Mouse (Mus musculus) heart, adult 9 months (tissue): ENCODE data around the gene Rasl11a.
"Not testable (repeated sequence)": the region's sequence is repeated elsewhere in the genome, so short reads cannot be mapped to it uniquely, and the experiment has no call there.

Experiments
- DNase-seq, 2 experiments: peaks; one replicate each; pipeline ENCODE4 v3.0.0; 2022; ENCODE audit warnings: low spot score in 2 of 2

Rasl11a gene

DNA sequence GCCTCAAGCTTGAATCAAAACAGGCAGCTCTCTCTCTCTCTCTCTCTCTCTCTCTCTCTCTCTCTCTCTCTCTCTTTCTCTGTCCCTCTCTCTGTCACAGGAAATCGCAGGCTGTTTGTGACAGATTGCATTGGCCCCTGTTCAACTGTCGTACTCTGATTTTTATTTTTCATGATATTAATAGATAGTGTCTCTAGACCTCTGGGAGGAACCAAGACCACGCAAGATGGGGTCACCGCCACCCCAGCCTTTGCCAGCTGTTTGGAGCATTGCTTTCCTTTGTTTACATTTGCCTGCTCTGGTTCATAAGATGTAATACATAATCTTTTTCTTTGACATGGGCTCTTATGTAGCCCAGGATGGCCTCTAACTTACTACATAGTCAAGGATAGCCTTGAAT lies 2.9 kb upstream of the Rasl11a start:
- no peak for DNase-seq

DNA sequence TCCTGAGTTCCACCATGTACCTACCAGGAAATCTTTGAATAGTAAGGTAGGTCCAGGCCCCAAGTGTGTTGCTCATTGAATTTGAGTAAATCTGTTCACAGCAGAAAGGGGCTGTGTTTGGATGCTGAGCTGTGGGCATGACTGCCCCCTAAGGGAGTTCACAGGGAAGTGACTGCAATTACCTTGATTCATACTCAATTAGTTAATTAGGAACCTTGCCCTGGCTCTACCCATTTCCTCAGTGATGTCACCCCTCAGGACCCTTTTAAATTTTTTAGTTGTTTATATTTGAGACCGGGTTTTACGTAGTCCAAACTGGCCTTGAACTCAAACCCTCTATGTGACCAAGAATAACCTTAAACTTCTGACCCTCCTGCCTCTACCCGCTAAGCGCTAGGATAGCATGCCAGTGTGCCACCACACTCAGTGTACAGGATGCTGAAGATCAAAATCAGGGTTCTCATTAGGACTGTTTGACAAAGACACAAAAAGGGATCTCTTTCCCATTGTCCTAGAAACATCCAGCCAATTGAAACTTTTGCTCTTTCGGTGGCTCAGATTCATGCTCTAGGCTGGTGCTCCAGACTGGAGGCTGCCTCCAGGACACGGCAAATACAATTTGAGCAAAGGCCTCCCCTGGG lies 450 bp upstream of the Rasl11a start:
- no peak for DNase-seq

DNA sequence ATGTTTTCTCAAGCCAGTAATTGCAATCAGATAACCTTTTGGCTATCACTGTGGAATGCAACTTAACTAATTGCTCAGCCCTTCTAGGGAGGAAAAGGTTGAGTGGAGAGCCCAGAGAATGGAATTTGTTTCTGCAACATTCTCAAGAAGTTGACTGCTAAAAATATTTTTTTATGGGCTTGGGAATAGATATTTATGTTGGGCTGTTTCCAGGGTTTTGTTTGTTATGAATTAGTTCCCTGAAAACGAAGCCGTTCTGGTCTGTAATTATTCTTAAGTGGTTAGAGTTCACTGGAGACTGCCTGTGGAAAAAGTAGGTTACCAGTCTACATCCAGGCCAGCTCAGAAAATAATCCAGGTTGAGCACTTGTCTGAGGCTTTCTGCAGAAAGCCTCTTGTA lies 1.6 kb downstream of the Rasl11a start:
- peak in 1 of 2 experiments; percentile 35 for DNase-seq

DNA sequence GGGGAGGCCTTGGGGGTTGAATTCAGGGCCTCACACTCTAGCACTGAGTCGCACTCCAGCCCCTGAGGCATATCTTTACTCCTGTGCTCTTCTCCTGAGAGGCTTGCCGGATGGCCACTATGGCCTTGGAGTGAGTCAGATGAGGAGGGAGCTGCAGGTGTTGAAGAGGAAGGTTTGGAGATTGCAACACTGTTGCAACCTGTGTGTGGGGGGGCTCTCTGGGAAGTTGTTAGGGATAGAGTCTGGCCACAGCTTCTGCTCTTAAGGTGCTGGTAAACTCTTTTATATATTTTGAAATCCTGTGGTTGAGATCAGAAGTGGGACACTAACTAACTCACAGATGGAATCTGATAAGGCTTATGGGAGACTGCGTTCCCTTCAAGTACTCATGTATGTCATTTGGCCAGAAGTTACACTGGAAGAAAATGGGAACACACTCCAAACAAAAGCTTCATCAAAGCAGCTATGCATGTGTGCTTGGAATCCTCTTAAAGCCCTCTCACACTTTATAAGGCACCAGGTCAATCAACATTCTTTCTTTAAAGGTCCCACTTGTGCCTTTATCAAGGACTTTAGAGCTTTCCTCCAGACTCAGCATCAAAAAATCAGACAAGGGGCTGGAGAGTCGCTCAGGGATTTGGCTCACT lies 4.2 kb downstream of the Rasl11a start:
- DNase-seq: no peak

DNA sequence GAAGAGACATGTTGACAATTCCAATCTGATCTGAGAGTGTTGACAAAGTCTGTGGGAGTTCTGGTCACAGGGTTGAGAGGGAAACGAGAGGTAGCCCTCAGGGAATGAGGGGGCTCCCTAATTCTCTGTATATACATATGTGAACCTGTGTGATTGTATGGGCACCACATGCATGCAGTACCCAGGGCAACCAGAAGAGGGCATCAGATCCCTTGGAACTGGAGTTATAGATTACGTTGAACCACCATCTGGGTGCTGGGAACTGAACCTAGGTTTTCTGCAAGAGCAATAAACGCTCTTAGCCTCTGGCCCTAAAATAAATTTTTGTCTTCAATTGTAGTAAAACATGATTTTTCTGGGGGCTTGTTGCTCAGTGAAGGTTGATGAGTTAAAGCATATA lies 11.2 kb downstream of the Rasl11a start:
- DNase-seq: no peak

DNA sequence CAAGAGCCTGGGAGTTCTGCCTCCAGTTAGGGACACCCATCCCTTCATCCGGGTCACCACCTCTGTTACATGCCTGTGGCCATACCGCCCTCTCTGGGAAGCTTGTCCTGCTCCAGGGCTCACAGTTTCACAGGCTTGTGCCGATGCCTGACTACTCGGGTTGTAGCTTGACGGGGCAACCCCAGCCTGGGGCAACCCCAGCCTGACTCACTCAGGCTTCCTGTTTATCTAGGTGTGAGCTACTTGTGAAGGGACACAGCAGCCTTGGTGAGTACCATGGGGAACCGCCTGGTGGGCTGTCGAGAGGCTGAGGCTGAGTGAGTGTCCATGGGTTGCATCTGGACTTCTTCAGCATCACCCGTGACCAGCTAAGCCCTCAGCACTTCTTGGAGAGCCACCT lies 12.7 kb downstream of the Rasl11a start:
- no peak for DNase-seq

DNA sequence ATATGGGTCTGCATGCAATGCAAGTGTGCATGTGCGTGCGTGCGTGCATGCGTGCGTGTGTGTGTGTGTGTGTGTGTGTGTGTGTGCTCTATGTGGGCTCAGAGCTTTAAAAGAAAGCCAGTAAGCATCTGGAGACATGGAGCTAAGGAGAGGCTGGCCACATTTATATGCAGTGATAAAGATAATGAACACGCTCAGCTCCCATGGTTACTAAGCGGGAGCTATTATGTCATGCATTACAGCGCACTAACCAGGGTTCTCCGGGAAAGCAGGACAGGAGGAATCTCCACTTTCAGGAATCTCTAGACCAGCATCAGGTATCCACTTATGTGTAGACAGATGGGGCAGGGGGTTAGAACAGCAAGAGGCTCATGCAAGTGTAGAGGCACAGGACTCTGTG lies 13.9 kb downstream of the Rasl11a start:
- no peak for DNase-seq

DNA sequence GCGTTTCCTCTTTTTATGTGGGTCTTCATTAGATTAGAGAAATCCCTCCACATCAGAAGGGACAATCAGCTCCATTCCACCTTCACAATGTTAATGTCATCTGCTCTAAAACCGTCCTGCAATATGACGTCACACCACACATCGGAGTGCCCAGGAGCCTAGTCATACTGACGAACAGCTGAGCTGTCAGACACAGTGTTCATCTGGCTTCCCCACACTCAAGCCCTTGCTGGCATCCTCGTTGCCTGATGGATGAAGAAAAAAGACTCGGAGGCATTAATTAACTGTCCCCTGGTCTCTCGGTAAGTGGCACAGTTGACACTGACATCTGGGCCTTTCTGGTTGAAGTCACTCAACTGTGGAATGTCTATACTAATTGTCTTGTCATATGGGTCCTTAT lies 14.4 kb downstream of the Rasl11a start:
- no peak for DNase-seq

DNA sequence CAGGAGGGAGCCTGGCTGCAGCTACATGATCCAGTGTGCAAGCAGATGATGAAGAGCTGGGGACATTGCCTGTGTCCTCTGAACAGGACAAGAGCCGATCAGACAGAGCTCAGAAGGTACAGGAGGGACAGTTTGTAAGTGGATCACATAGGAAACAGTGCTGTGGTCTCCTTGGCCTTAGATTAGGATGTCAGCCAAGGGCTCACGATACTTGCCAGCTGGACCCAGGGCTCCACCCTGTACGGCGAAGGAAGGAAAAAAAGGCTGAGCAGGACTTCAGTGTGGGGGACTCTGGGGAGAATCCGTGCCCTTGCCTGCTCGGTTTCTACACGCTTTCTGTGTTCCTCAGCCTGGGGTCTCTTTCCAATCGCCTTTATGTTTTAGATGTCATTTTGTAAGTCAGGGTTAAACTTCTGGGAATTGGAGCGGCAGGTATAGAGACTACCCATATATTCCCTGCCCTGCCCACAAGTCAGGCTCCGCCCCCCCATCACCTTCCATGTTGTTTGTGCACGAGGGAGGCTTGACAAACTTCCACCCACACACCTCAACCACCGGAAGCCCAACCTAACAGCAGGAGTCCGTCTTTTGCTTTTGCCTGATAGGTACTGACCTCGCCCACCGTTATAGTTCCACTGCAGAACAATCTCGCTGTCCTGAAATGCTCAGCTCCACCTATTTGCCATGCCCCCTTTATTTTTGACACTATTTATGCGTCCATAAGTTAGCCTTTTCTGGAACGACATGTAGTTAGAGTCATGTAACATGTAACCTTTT lies 15.5 kb downstream of the Rasl11a start:
- no peak for DNase-seq

DNA sequence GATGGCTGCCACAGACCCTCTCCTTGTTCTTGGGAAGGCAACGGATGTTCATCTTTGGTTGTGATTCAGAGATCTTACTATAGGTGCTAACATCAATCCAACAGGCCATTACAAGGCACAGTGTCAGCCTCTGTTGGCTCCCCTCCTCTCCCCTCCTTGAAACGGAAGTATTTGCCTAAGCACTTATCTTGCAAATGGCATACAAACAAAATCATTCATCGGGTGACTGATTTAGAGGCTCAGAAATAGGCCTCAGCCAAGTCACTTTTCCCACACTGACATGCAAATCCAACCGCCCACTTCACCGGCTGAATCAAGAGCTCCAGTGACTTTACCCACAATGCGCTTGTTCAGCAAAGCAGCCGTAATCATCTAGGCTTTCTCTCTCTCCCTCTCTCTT lies 16.7 kb downstream of the Rasl11a start:
- DNase-seq: no peak

DNA sequence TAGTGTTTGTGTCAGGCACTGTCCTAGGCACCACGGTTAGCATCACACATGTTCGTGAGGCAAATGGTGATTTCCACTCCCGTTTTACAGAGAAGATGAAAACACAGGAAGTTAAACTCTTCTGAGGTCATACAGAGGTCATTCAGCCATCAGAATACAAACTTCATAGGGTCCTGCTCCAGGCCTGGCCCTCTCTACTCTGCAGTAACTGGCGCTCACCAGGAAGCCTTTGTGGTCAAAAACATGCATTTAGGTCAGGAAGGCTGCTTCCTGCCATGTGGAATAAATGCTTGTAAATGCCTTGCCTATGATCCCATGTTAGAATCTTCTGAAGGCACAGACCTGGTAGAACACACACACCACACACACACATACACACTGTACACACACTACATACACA lies 20.6 kb downstream of the Rasl11a start:
- DNase-seq: no peak

DNA sequence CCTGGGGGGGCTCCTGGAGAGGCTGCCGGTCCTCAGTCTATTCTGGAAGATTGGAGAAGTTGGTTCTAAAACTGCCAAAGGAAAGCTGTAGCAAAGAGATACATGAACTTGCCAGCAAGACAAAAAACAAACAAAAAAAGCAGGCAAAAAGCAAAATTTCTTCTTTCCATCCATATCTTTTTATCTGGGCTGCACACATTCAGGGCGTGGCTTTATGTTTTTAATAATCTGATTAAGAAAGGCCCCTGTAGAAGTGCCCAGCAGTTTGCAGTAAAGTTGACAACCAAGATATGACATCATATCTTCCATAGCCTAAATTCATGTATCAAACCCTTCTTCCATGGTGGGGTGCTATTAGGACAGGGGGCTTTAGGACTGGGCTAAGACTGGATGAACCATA lies 21.4 kb downstream of the Rasl11a start:
- no peak for DNase-seq

DNA sequence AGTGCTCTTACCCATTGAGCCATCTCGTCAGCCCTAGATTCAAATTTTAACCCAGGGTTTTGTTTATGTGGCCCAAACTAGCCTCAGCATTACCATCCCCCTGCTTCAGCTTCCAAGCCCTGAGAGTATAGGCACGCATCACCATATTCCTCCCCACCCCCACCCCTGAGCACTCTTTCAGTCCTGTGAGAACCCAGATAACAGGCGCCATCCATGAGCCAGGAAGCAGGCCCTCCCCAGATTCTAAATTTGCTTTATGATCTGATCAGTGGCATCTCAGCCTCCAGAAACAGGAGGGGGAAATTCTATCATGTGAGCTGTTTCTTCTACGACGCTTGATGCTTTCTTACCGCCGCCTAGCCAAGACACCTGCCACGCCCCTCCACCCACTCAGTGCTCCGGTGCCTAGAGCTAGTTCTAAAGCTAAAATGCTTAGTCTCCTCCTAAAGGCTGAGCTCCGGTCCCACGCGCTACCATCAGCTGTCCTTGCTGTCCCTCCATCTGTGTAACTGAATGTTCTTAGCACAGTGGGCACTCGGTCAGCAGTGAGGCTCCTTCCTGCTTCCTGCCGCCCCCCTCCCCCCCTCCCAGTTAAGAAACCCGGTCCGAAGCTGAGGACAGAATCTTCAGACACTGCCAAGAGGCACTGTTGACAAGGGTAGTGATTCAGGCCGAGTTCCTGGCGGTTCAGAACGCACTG lies 22.5 kb downstream of the Rasl11a start:
- peak; percentile 24 to 28 for DNase-seq

DNA sequence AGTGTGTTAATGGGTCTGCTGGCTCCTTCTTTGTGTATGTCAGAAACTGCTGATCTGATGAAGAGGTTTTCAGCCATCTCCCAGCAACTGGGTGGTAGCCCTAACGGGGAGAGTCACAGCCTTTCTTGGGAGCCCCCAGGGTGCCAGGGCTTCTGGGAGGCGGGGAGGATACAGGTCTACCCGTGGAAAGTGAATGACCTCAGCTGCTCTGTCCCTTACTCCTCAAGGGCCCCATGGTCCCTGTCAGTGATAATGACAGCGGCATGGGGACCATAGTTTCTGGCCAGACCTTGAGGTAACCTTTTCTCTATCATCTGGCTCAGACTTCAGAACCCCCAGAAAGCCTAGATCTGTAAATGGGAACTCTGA lies 23.1 kb downstream of the Rasl11a start:
- no peak for DNase-seq

DNA sequence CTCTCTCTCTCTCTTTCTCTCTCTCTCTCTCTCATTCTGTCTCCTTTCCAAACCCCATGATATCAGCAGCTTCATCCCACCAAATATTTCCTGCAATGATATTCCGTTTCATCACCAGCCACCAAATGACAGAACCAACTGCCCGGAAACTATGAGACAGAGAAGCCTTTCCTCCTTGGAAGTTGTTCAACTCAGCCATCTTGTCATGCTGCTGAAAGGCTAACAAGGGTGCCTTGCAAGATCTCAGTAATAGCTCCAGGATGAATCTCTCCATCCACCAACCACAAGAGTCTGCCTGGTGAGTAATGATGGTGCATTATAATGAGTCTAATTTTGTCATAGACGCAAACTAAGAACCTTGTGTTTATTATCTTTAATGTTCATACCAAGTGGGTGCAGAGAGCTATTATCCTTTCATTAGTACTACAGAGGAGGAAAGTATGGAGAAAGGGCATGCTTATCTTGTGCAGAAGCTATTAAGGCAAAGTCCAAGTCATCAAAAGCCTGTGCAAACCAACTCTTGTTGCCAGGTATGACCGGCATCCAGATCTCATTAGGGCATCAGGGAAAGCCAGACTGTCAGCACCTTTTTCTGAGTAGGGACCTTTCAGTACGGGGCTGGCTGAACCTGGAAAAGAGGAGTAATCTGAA lies 28.2 kb downstream of the Rasl11a start:
- no peak for DNase-seq

DNA sequence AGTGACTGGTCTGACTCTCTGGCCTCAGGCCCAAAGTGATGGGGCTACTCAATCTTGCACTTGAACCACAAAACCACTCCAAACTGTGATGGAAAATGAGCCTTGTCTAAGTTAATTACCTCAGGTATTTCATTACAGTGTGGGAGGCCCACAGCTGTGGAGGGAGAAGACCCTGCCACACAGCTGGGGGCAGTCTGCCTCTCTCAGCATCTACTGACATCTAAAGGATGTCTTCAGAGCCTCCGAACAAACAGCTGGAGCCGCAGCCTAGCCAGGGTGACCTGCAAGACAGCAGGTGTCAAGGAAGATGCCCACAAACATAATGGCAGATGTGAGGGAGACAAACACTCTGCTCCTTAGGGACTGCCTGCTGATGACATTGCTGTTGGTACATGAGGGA lies 31.2 kb downstream of the Rasl11a start:
- no peak for DNase-seq

DNA sequence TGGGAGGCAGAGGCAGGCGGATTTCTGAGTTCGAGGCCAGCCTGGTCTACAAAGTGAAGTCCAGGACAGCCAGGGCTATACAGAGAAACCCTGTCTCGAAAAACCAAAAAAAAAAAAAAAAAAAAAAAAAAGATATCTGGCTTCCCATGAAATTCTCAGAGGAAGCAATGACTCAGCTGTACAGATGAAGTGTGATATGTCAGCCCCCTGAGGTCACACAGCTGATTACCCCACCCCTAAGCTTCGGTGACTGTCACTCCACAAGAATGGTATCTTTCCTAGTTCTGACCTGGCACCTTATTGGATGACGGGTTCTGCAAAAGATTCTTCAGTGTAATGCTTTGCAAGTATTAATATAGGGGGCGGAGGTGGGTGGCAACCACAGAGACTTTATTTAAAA lies 33.0 kb downstream of the Rasl11a start:
- DNase-seq: not testable (repeated sequence)

DNA sequence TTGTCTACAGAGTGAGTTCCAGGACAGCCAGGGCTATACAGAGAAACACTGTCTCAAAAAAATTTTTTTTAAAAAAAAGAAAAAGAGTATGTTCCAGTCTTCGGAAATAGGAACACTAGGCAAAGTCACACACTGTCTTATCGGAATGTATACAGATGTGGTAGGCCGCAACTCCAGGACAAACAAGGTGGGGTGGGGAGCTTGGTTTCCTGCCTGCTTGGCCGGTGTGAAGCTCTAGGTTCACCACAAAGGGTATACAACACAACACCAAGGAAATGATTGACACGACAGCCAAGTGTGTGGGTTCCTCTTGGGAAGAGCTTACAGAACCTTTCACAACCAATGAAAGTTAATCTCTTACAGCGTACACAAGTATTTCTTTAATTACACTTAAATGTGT lies 37.4 kb downstream of the Rasl11a start:
- DNase-seq: no peak

DNA sequence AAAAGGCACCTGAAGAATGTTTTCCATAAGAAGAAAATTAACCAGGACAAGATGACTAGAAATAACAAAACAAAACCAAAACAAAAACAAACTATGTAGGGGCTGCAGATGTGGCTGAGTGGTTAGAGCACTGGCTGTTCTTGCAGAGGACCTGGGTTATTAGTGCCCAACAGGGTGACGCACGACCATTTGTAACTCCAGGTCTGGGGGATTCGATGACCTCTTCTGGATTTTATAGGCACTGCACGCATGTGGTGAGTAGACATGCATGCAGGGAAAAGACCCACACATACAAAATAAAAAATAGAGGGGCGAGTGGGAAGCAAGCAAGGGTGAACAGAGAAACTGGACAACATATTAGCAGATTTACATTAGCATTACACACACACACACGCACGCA lies 38.2 kb downstream of the Rasl11a start:
- DNase-seq: no peak

DNA sequence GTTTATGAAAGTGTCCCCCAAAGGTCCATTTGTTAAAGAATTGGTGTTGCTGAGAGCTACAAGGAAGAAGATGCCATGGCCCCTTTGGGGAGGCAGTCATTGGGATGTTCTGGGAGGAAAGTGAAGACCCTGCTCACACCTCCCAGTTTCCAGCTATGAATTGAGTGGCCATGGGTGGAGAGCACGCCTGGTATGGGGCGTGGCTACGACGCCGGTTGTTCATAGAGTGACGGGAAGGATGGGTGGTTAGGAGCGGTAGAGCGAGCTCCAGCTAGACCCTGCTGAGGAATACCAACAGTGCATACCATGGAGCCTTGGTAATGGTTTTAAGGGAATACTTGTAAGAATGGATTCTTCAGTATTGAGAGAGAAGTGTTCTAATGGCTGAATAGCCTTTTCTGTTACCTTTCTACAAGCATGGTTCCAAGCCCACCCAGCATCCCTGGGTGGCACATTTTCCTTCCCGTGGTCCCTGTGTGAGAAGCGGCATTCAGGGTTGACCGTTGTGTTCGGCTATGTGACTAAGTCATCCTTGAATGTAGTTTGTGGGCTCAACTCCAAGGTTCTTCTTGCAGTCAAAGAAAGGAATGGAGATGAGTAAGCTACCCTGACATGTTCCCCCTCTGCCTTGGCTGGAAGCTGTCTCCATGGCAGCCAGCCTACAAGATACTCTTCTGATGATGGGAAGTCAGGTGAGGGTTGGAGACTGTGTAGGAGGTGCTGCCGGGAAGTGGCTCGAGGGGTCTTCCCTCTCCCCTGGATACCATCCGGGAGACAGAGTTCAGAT lies 38.8 kb downstream of the Rasl11a start:
- DNase-seq: no peak

DNA sequence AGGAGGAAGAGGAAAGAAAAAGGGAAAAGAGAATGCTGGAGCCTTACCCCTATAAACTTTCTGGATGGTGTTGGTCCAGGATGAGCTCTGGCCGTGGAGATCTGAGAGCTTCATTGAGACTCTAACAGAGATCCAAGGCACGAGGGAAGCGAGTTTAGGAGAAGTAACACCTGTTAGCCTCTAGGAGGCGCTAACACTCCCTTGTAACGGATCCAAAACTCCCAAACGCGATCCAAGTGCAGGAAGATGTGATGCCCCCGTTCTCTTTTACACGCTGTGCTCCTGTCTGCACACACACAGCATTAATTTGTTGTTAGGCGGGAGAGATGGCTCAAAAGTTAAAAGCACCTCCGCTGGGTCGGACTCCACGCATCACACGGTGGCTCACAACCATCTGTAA lies 46.3 kb downstream of the Rasl11a start:
- DNase-seq: peak in 1 of 2 experiments; percentile 19
